Mouse (Mus musculus) thymus, postnatal 36 days (tissue): ENCODE measurements around the gene Ywhag.

Source experiments
- DNase-seq, 2 experiments: peaks; one replicate each; pipeline ENCODE4 v3.0.0; 2022; ENCODE audit warnings: mixed read lengths in 2 of 2

Ywhag gene

DNA sequence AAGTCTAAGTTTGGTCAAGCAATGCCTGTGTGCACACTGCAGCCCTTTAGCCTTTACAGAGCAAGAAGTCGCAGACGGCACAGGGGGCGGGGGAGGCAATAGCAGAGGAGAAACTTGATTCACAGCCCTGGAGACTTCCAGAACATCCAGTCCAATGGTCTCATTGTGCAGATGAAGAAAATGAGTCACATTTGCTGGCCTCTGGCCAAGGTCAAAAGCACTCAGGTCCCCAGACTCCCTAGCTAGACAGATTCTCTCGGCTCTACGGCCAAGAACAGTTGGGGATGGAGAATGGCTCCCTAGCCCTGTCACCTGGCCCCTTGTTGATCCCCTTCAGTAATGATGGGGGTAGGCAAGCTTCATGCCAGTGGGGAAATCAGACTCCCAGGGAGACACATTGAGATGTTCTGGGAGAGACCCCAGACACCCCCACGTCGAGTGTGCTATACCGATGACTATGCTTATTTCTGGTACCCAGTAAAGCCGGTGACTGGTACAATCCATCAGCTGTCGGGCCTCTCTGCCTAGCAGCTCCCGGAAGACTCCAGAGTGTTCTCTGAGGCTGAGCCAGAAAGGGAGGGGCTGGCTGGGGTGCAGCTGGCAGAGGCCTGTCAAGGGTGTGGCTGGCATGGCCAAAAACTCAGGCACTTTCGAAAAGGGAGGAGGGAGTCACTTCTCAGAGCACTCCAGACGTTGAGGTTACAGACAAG lies 54.8 kb downstream of the Ywhag start:
- no peak for DNase-seq

DNA sequence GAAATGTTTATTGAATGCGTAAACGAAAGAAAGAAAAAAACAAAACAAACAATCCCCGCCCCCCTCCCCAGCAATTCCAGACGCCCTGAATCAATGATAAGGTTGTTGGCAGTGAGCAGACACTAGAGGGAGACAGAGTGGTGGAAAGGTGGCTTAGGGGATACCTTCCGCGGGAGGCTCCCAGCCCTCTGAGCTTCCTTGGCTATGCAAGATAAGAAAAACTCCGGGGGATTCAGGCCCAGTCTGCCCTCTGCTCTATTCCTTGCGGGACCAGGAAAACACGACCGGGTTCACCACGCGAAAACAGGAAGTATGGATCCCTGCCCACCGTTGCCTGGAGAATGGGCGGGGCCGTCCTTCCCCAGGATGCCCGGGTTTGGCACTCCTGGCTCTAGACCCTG lies 56.6 kb downstream of the Ywhag start:
- DNase-seq, result peak in 1 of 2 experiments; percentile 26

DNA sequence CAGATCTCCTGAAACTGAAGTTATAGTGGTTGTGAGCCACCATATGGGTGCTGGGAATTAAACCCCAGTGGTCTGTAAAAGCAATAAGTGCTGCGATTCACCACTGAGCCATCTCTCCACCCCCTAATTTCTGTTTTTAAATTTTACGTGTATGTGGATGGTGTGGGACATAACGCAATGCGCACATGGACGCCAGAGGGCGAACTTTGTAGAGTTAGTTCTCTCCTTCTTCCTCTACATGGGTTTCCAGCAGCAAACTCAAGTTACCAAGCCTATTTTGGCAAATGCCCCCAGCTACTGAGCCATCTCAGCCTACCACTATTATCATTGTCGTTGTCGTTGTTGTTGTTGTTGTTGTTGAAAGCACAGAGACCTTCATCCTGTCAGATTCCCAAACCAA lies 57.2 kb downstream of the Ywhag start:
- peak; percentile 38 to 40 for DNase-seq

DNA sequence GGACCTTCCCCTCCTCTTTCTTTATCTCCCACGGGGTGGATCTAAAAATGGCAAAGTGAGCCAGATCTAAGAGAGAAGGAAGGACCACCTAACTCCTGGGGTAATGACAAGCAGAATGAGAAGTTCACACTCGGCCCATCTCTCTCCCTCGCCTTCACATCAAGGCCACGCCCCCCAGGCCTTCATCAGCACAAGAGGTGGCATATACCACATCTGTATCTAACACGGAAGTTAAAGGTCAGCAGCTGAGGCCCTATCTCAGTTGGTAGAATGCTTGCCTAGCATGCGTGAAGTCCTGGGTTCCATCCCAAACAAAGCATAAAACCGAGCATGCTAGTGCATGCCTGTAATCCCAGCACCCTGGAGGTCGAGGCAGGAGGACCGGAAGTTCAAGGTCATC lies 60.7 kb downstream of the Ywhag start:
- no peak for DNase-seq

DNA sequence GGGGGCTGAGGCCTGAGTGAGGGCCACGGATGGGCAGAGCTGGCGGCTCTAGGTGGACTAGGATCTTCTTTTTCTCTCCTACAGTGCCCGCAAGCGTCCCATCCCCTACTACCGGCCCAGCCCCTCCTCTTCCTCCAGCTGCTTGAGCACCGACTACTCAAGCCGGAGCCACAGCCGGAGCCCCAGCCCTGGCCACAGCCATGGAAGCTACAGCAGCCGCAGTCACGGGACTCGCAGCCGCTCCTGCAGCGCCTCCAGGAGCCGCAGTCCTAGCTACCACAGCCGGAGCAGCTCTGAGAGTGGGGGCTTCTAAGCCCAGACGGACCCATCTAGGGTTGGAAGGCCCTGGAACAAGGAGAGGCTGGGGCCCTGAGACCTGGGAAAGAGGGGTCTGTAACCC lies 61.4 kb downstream of the Ywhag start:
- DNase-seq, result no peak

DNA sequence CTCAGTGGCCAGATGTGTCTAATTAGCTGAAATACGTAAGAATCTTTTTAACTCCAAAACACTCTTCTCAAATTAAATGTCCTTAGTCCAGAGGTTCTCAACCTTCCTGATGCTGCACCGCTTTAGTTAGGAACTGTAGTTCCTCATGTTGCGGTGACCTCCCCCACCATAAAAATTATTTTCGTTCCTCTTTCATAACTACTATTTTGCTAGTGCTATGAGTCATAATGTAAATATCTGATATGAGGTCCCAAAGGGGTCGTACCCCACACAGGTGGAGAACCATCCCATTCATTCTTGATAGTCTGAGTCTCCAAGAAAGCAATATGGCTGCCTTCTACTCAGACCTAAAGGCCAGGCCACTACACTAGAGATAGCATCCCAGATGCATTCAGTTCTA lies 63.9 kb downstream of the Ywhag start:
- DNase-seq, result no peak

DNA sequence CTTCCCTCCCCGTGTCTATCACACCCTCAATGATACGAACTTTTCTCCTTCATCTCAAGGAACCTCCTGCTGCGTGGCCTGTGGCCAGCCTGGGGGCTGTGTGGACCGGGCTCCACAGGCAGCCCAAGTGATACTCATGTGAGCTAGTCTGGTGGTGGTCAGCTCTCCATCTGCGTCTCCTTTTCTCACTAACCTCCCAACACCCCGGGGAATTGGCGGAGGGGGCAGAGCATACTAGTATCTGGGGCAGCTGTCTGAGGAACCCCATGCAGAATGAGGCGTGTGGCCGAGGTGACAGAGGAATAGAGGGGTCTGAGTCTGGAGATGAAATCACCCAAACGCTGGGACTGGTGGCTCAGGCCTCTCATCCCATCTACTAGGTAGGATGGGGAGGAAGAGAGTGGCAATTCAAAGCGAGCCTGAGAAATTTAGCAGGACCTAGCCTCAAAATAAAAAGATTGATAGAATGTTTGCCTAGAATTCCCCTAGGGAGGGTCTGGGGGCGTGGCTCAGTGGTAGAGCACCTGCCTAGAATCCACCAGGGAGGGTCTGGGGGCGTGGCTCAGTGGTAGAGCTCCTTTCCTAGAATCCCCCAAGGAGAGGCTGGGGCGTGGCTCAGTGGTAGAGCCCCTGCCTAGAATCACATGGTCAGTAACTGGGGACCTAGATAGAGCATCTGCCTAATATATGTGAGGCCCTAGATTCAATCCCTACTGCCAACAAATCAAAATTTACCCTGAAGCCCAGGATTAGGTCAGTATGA lies 64.6 kb downstream of the Ywhag start:
- DNase-seq, result no peak

DNA sequence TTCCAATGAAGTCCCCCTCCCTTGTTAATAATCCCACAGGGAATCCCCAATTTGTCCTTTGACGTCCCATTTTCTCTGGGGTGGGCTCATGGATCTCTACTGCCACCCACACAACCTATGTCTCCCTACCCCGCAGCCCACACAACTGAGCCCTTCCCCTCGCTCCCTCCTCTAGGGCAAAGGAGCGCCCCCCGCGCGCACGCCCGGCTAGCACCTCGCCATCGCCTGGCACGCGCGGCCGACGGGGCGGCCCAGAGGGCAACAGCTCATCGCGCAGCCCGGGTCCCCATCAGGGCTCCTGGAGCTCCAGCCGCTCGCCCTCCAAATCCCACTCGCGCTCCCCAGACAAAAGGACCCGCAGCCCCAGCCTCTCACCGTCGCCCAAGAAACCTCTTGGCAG lies 65.8 kb downstream of the Ywhag start:
- no peak for DNase-seq

DNA sequence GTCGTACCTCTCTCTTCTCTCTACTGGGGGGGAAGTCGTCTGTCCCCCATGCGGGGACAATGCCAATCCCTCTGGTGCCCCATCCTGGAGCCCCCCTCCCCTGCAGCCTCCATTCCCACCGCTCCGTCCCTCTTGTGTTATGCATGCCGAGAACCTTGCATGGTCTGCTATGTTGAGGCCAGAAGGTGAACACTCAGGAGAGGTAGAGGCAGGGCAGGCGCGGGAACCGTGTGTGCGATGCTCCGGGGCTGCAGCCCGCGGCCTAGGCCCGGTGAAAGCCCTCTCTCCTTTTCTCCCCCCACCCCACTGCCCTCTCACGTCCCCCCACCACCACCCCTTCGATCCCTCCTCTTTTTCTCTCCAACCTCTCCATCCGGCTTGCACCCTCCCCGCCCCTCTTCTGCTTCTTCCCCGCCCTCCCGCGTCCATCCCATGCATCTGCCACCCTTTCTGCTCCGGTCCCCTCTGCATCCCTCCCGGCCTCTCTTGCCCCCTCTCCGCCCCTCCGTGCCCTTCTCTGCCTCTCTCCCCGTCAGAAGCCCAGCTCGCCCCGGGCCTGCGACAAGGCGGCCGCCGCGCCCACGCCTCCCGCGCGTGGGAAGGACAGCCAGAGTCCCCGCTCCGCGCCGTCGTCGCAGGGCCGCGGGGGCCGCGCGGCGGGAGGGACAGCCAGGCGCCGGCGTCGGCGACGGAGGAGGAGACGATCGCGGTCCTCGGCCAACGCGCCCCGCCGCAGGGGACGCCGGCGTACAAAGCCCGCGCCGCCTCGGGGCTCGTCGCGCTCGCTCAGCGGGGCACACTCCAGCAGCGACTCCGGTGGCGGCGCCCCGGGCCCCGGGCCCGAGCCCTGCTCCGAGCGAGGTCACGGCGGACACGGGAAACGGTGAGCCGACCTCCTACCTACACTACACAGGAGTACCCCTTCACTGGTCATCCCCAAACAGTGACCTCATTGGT lies 66.5 kb downstream of the Ywhag start:
- DNase-seq, result peak in 1 of 2 experiments; percentile 25

DNA sequence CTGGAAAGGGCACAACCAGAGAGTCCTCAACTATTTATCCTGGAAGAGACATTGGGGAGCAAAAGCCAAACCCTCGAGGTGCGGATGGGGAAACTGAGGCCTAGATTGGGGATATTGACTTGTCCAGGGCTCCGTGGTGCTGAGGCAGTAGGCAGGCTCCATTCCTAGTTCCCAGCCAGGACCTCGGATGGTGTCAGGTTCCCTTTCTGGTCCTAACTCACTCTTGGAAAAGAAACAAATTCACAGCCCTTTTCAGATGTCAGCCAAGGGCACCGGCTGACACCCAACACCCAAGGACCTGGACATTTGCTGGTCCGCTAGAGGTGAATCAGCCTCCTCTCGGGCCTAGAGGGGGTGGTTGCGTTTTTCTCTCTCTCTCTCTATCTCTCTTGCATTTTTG lies 67.8 kb downstream of the Ywhag start:
- DNase-seq, result no peak
